19 mouse cellular contexts compared by ENCODE assay signal in genomic region chr2:173368899-173369298, GRCm38 (mm10).
DNase-seq lines count a peak whose midpoint lies in the region; ATAC-seq lines count a peak whose summit lies in the region.
"Had no signal": no experiment of that assay in that cellular context is flagged by ENCODE, and none has a peak within 500 bp of the region (broad histone marks: within the 10 kb centered on the region; RNA-seq: fewer than 3 reads in every experiment).

No protein-coding gene starts in this region.

- 0 out of 2 replicates have a peak, but pooled peaks cover 9% of the 10 kb centered on the region for H3K27me3 ChIP-seq in hindbrain, embryonic 13.5 days
- no peaks in the 10 kb centered on the region for H3K27me3 ChIP-seq in hindbrain, embryonic 16.5 days (replicated peaks; ENCODE audit: control insufficient read depth, insufficient read depth, low read length)
- peaks cover 45% of the 10 kb centered on the region for H3K27me3 ChIP-seq in embryonic facial prominence, embryonic 10.5 days (replicated peaks; ENCODE audit: low read depth, poor library complexity, severe bottlenecking)
- no peaks in the 10 kb centered on the region; the same call in none of the 2 replicates for H3K27me3 ChIP-seq in embryonic facial prominence, embryonic 15.5 days
- H3K27me3 ChIP-seq in kidney, embryonic 14.5 days (ENCODE audit: control insufficient read depth, insufficient read depth, low read length): peaks cover 18% of the 10 kb centered on the region
- peaks cover 5% of the 10 kb centered on the region; the same call in 1 of the 2 replicates for H3K27me3 ChIP-seq in intestine, embryonic 16.5 days (replicated peaks; ENCODE audit: control insufficient read depth, insufficient read depth, low read length)
- H3K27me3 ChIP-seq: CH12.LX had no signal

- H3K9me3 ChIP-seq in hindbrain, embryonic 13.5 days: 0 out of 2 replicates have a peak, but pooled peaks cover 3% of the 10 kb centered on the region
- H3K9me3 ChIP-seq in hindbrain, embryonic 16.5 days (ENCODE audit: control insufficient read depth, low read length): 0 out of 2 replicates have a peak, but pooled peaks cover 3% of the 10 kb centered on the region
- peaks cover 8% of the 10 kb centered on the region; the same call in 1 of the 2 replicates for H3K9me3 ChIP-seq in embryonic facial prominence, embryonic 10.5 days
- peaks cover 4% of the 10 kb centered on the region for H3K9me3 ChIP-seq in embryonic facial prominence, embryonic 15.5 days (replicated peaks)
- H3K9me3 ChIP-seq in kidney, embryonic 14.5 days (ENCODE audit: control insufficient read depth, low read length): peaks cover 14% of the 10 kb centered on the region
- peaks cover 10% of the 10 kb centered on the region; the same call in 1 of the 2 replicates for H3K9me3 ChIP-seq in intestine, embryonic 16.5 days (ENCODE audit: control insufficient read depth, low read length)

- no peaks in the 10 kb centered on the region for H3K36me3 ChIP-seq in hindbrain, embryonic 13.5 days
- no peaks in the 10 kb centered on the region for H3K36me3 ChIP-seq in hindbrain, embryonic 16.5 days (ENCODE audit: control insufficient read depth, insufficient read depth, low read length)
- H3K36me3 ChIP-seq in embryonic facial prominence, embryonic 10.5 days (replicated peaks): no peaks in the 10 kb centered on the region
- H3K36me3 ChIP-seq in embryonic facial prominence, embryonic 15.5 days: no peaks in the 10 kb centered on the region
- H3K36me3 ChIP-seq in kidney, embryonic 14.5 days (ENCODE audit: control insufficient read depth, insufficient read depth, low read length): no peaks in the 10 kb centered on the region
- H3K36me3 ChIP-seq in intestine, embryonic 16.5 days (ENCODE audit: control insufficient read depth, insufficient read depth, low read length): no peaks in the 10 kb centered on the region
- H3K36me3 ChIP-seq: heart, embryonic 13.5 days had no signal

- no peak for ATAC-seq in hindbrain, embryonic 13.5 days (ENCODE audit: low FRiP score)
- no peak for ATAC-seq in hindbrain, embryonic 16.5 days
- no peak for ATAC-seq in embryonic facial prominence, embryonic 15.5 days (ENCODE audit: insufficient number of reproducible peaks, low FRiP score, low TSS enrichment, low read depth)
- ATAC-seq in kidney, embryonic 14.5 days (ENCODE audit: low FRiP score, low TSS enrichment): no peak
- ATAC-seq in intestine, embryonic 16.5 days: no peak
- ATAC-seq: activated CD4-positive, CD25-positive, alpha-beta regulatory T cell, adult 4 months; forebrain, embryonic 14.5 days; intestine, postnatal 0 days; Patski had no signal

- WGBS in hindbrain, embryonic 13.5 days: 57% methylated on average over 7 of the region's 7 CpGs
- WGBS in hindbrain, embryonic 16.5 days: 55% methylated on average over 7 of the region's 7 CpGs
- 35% methylated on average over 7 of the region's 7 CpGs for WGBS in embryonic facial prominence, embryonic 10.5 days
- 26% methylated on average over 7 of the region's 7 CpGs for WGBS in embryonic facial prominence, embryonic 15.5 days
- WGBS in kidney, embryonic 14.5 days: 33% methylated on average over 7 of the region's 7 CpGs
- 46% methylated on average over 7 of the region's 7 CpGs for WGBS in intestine, embryonic 16.5 days

- no peak overlapping the region for H3K9ac ChIP-seq in hindbrain, embryonic 13.5 days
- H3K9ac ChIP-seq in hindbrain, embryonic 16.5 days (ENCODE audit: low read depth, low read length): no peak overlapping the region
- no peak overlapping the region for H3K9ac ChIP-seq in embryonic facial prominence, embryonic 15.5 days
- H3K9ac ChIP-seq in kidney, embryonic 14.5 days (ENCODE audit: low read depth, low read length): no peak overlapping the region
- no peak overlapping the region for H3K9ac ChIP-seq in intestine, embryonic 16.5 days (ENCODE audit: low read depth, low read length)
- H3K9ac ChIP-seq: heart, embryonic 13.5 days had no signal

- no peak for DNase-seq in embryonic facial prominence, embryonic 10.5 days (ENCODE audit: low spot score)
- DNase-seq: adrenal gland, postnatal 14 days; cerebellum, adult 18-20 months; cerebellum, adult 9-11 months; cerebellum, postnatal 36 days; gastrocnemius, adult 2 months; gastrocnemius, postnatal 25 days; heart, postnatal 36 days had no signal

- H3K4me2 ChIP-seq in hindbrain, embryonic 13.5 days: no peak overlapping the region
- H3K4me2 ChIP-seq in hindbrain, embryonic 16.5 days (ENCODE audit: low read length): no peak overlapping the region
- no peak overlapping the region for H3K4me2 ChIP-seq in embryonic facial prominence, embryonic 15.5 days (replicated peaks)
- no peak overlapping the region for H3K4me2 ChIP-seq in kidney, embryonic 14.5 days (replicated peaks; ENCODE audit: low read depth, low read length)
- H3K4me2 ChIP-seq in intestine, embryonic 16.5 days (ENCODE audit: low read depth, low read length): no peak overlapping the region
- H3K4me2 ChIP-seq: heart, embryonic 13.5 days had no signal

- peaks cover 26% of the 10 kb centered on the region for H3K4me1 ChIP-seq in hindbrain, embryonic 13.5 days (replicated peaks)
- peaks cover 7% of the 10 kb centered on the region for H3K4me1 ChIP-seq in hindbrain, embryonic 16.5 days (ENCODE audit: control insufficient read depth, insufficient read depth, low read depth, low read length)
- peaks cover 26% of the 10 kb centered on the region for H3K4me1 ChIP-seq in embryonic facial prominence, embryonic 10.5 days
- H3K4me1 ChIP-seq in embryonic facial prominence, embryonic 15.5 days: peaks cover 38% of the 10 kb centered on the region
- H3K4me1 ChIP-seq in kidney, embryonic 14.5 days (ENCODE audit: control insufficient read depth, insufficient read depth, low read length): 0 out of 2 replicates have a peak, but pooled peaks cover 2% of the 10 kb centered on the region
- H3K4me1 ChIP-seq in intestine, embryonic 16.5 days (ENCODE audit: control insufficient read depth, insufficient read depth, low read length): no peaks in the 10 kb centered on the region

- H3K4me3 ChIP-seq in hindbrain, embryonic 13.5 days: no peak overlapping the region
- no peak overlapping the region for H3K4me3 ChIP-seq in hindbrain, embryonic 16.5 days (ENCODE audit: low read length)
- no peak overlapping the region for H3K4me3 ChIP-seq in embryonic facial prominence, embryonic 10.5 days
- no peak overlapping the region for H3K4me3 ChIP-seq in embryonic facial prominence, embryonic 15.5 days (replicated peaks)
- no peak overlapping the region for H3K4me3 ChIP-seq in kidney, embryonic 14.5 days (ENCODE audit: low read length)
- H3K4me3 ChIP-seq in intestine, embryonic 16.5 days (ENCODE audit: low read length): no peak overlapping the region
- H3K4me3 ChIP-seq: gastrocnemius, adult 2 months; heart, embryonic 13.5 days had no signal

- H3K27ac ChIP-seq in hindbrain, embryonic 13.5 days: peak overlapping the region; percentile 3; the same call in 1 of the 2 replicates
- no peak overlapping the region for H3K27ac ChIP-seq in hindbrain, embryonic 16.5 days (ENCODE audit: low read depth, low read length)
- 0 out of 2 replicates have a peak overlapping the region, but pooled peaks have one; percentile 27 for H3K27ac ChIP-seq in embryonic facial prominence, embryonic 10.5 days (replicated peaks)
- peak overlapping the region; percentile 12; the same call in 1 of the 2 replicates for H3K27ac ChIP-seq in embryonic facial prominence, embryonic 15.5 days (replicated peaks)
- no peak overlapping the region for H3K27ac ChIP-seq in kidney, embryonic 14.5 days (ENCODE audit: low read depth, low read length)
- H3K27ac ChIP-seq in intestine, embryonic 16.5 days (ENCODE audit: low read length): no peak overlapping the region
- H3K27ac ChIP-seq: gastrocnemius, adult 2 months; heart, embryonic 13.5 days had no signal

Comparison
In these comparisons a context has a peak if more than half of its experiments do, and no peak if none do; other contexts are left out.
1. H3K27ac ChIP-seq: peak in hindbrain, embryonic 13.5 days (single experiment), embryonic facial prominence, embryonic 10.5 days (single experiment) and embryonic facial prominence, embryonic 15.5 days (single experiment); none in hindbrain, embryonic 16.5 days (single experiment), kidney, embryonic 14.5 days (single experiment) and intestine, embryonic 16.5 days (single experiment).